Mouse (Mus musculus): ENCODE results near the gene Lefty1.
"Not testable (repeated sequence)": the region's sequence is repeated elsewhere in the genome, so short reads cannot be mapped to it uniquely, and the experiment has no call there.

Lefty1 gene

GRCm38 (mm10) chr1:180934467-180935419, at the start of gene Lefty1:
TSS of gene Lefty1 (plus strand) at chr1:180935022.
- in situ Hi-C loops (cut with MboI; ENCODE audit: low sequenced_read_pairs) = no loop called here

- in situ Hi-C loops (cut with MboI; ENCODE audit: low sequenced_read_pairs) = no loop called here
These were observed 46.2 kb upstream of the Lefty1 start for GRCm38 (mm10) chr1:180888556-180889042.

DNA sequence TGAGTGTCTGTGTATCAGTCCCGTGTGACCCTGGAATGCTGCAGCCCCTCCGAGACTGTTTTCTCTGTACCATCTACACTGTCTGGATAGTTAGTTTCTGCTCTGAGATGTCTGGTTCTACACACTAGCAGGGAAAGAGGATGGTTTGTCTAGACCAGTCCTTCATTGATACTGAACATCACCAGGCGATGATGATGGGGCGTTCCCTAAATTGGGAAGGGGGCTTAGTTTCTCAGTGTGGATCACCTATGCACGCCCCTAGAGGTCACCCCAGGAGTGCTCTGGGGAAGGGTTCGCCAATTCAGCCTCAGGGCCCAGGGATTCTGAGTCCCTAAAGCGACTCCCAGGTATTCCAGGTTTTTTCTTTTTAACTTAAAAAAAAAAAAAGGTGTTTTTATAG, 45.6 kb upstream of the Lefty1 start:
- in situ Hi-C loops (cut with MboI; ENCODE audit: low sequenced_read_pairs) = no loop called here

DNA sequence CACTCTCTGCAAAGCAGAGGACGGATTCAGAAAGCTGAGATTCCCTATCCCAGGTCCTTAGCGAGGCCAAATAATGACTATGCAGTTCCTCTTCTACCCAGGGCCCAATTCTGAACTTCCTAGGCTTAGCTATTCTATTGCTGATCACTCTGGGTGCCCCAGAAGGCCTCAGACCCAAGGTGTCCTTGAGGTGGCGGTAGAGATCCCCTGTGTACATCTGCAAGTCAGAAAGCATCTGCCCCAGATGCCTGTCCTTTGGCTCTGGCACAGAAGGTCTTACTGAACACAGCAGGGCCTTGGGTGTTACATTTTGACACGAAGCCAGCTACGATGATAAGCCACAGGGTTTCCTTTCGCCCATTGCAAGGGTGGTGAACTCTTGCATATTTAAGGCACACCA, 45.0 kb upstream of the Lefty1 start:
- in situ Hi-C loops (cut with MboI; ENCODE audit: low sequenced_read_pairs) = no loop called here

- in situ Hi-C loops (cut with MboI; ENCODE audit: low sequenced_read_pairs) = no loop called here
These were observed 42.0 kb upstream of the Lefty1 start, which contains the start of gene Lefty2 for GRCm38 (mm10) chr1:180892808-180893207. TSS of gene Lefty2 (plus strand) at chr1:180893108.

DNA sequence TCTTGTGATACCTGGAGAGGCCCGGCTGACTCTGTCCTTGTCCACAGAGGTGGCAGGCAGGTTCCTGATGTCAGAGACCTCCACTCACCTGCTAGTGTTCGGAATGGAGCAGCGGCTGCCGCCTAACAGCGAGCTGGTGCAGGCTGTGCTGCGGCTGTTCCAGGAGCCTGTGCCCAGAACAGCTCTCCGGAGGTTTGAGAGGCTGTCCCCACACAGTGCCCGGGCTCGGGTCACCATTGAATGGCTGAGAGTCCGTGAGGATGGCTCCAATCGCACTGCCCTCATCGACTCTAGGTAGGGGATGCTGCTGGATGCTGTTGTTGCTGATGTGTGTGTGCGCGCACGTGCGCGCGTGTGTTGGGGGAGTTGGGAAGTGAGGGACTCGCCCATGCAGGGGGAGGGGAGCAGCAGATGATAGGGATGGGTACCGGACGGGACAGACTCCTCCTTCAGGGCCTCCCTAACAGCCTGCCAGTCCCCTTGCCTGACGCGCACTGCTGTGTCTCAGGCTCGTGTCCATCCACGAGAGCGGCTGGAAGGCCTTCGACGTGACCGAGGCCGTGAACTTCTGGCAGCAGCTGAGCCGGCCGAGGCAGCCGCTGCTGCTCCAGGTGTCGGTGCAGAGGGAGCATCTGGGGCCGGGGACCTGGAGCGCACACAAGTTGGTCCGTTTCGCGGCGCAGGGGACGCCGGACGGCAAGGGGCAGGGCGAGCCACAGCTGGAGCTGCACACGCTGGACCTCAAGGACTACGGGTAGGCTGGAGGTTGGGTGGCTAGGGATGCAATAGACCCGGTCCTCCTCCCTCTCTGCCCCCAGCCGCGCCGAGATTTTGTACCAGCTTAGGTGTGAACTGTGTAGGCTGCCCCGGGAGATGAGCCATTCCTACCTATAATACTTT, 40.5 kb upstream of the Lefty1 start:
- in situ Hi-C loops (cut with MboI; ENCODE audit: low sequenced_read_pairs) = not testable (repeated sequence)

DNA sequence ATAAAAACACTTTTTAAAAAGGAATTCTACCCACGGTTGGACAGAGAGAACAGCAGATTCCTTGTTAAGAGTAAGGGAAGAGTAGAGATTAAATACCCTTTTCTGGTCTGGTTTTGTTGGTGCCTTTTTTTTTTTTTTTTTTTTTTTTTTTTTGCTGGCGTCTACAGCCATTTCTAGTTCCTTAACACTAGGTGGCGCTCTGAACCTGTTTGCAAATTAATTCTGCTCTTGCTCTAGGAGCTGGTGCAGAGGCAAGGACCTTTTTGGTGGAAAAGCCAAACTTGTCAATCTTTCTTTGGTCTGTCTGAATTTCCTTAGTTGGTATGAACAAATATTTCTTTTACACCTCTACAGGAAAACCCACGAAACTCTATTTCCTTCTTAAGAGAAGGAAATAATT, 33.7 kb upstream of the Lefty1 start:
- in situ Hi-C loops (cut with MboI; ENCODE audit: low sequenced_read_pairs) = loop anchor here (5.0 kb wide), 1 partner anchor 71 kb away; no protein-coding TSS in a partner anchor

- in situ Hi-C loops (cut with MboI; ENCODE audit: low sequenced_read_pairs) = loop anchor here (5.0 kb wide), 1 partner anchor 69 kb away; no protein-coding TSS in a partner anchor
These were observed 31.9 kb upstream of the Lefty1 start for GRCm38 (mm10) chr1:180902915-180903314.

DNA sequence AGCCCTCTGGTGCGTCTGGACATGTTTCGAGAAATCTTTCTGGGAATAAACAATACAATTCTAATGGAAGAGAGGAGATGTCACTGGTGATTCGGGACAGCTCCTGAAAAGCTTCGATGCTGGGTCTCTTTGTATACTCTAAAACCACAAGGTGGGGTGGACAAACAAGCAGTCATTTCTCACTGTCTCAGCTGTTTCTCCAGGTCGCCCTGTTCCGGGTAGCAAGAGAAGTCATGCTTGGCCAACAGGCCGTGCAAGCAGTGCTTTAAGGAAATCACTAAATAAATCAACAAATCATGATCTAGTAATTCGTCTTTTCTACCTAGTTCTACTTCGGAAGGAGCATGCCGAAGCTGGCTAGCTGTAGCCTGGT, 31.2 kb upstream of the Lefty1 start:
- in situ Hi-C loops (cut with MboI; ENCODE audit: low sequenced_read_pairs) = loop anchor here (5.0 kb wide), 1 partner anchor 69 kb away; no protein-coding TSS in a partner anchor

DNA sequence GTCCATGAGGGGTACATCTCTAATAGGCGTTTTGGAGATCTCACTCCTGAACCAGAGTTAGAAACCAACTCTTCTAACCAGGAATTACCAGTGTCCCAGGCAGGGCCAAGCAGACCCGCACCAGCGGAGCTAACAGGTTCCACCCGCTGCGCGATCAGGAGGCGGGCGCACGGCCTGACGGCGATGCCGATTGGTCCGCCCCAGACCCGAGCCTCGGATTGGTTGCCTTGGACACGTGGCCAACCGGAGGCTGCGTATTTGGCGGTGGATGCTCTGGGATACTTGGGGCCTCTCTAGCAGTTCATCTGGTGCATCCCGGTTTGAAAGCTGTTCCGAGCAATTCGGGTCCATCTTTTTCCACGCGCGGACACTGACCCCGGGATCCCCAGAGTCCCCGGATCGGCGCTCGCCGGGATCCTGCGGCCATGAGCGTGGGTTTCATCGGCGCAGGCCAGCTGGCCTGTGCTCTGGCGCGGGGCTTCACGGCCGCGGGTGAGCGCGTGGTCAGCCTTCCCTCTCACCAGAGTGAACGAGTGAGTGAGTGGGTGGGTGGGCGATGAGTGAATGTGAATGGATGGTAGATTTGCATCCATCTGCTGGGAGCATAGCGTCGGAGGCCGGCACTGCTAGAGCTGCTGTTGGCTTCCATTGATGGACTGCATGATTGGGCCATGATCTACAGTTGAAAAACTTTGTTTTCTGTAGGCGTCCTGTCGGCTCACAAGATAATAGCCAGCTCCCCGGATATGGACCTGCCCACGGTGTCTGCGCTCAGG, 30.6 kb upstream of the Lefty1 start, which contains the start of gene Pycr2:
TSS of gene Pycr2 (plus strand) at position 255 of the 776 bp plus-strand sequence.
- in situ Hi-C loops (cut with MboI; ENCODE audit: low sequenced_read_pairs) = loop anchor here (5.0 kb wide), 1 partner anchor 68 kb away; no protein-coding TSS in a partner anchor

GRCm38 (mm10) chr1:180904815-180905080, 30.1 kb upstream of the Lefty1 start:
- in situ Hi-C loops (cut with MboI; ENCODE audit: low sequenced_read_pairs) = loop anchor here (5.0 kb wide), 1 partner anchor 68 kb away; no protein-coding TSS in a partner anchor

GRCm38 (mm10) chr1:180905307-180905706, 29.5 kb upstream of the Lefty1 start:
- in situ Hi-C loops (cut with MboI; ENCODE audit: low sequenced_read_pairs) = no loop called here

DNA sequence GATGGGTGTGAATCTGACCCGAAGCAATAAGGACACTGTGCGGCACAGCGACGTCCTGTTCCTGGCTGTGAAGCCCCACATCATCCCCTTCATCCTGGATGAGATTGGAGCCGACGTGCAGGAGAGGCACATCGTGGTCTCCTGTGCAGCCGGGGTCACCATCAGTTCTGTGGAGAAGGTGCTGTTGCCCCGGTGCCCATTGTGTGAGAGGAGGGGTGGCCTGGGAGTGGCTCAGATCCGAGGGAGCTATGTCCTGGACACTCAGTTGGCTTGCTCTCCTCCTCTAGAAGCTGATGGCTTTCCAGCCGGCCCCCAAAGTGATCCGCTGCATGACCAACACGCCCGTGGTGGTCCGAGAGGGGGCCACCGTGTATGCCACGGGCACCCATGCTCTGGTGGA, 28.9 kb upstream of the Lefty1 start:
- in situ Hi-C loops (cut with MboI; ENCODE audit: low sequenced_read_pairs) = no loop called here

DNA sequence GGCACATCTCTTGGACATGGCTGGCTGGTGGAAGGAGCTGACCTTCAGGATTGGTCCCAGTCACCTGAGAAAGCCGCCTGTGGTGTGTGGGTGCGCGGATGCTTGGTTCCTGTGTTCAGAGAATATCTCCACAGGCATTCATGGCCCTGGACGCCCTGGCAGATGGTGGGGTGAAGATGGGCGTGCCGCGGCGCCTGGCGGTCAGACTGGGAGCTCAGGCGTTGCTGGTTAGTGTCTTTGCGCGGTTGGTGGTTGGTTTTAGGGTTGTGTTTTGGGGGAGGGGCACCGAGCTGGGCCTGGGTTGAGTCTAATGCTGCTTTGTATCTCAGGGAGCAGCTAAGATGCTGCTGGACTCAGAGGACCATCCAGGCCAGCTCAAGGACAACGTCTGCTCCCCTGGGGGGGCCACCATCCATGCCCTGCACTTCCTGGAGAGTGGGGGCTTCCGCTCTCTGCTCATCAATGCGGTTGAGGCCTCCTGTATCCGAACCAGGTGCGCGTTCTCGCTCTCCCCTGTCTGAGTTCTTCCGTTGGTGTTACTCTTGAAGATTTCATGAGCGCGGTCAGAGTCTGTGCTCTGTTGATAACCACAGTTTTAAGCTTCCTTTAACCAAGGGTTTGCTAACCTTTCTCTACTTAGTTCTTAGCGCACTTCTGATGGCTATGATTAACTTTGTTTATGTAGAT, 28.2 kb upstream of the Lefty1 start:
- in situ Hi-C loops (cut with MboI; ENCODE audit: low sequenced_read_pairs) = no loop called here

GRCm38 (mm10) chr1:180911138-180911537, 23.7 kb upstream of the Lefty1 start:
- in situ Hi-C loops (cut with MboI; ENCODE audit: low sequenced_read_pairs) = no loop called here

- in situ Hi-C loops (cut with MboI; ENCODE audit: low sequenced_read_pairs) = no loop called here
These were observed 23.1 kb upstream of the Lefty1 start for GRCm38 (mm10) chr1:180911653-180912287.

DNA sequence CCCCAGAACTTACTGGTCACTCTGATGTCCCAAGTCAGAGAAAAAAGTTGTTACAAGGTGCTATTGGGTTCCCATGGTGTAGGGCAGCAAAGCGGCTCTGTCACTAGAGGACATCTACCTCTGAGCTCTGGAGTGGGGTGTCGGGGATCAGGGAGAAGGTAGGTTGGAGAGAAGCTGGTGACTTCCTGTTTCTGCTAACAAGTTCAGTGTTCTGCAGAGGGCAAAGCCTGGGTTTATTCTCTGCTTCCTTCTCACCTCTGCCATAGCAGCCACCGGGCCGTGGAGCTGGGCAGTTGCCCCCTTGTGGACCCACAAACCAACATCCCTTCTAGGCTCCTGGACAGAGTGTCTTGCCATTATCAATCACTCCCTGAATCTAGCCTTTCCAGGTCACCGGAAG, 22.0 kb upstream of the Lefty1 start:
- in situ Hi-C loops (cut with MboI; ENCODE audit: low sequenced_read_pairs) = no loop called here

- in situ Hi-C loops (cut with MboI; ENCODE audit: low sequenced_read_pairs) = no loop called here
These were observed 21.0 kb upstream of the Lefty1 start for GRCm38 (mm10) chr1:180913797-180914196.

DNA sequence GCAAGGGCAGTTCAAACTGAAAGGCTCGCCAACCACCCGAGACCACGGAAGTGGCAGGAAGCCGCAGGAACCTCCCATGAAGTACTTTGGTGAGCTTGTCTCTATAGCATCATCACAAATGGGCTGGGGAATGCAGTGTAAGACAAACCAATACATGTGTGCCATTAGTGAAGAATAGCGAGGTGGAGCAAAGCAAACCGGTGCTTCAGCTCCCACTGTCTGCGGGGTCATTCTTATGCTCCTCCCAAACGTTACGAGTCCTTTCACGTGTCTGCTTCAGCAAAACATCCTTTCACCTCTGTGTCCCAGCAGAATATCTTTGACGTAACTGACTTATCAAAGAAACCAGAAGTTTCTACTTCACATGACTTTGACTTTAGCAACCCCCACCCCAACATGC, 18.4 kb upstream of the Lefty1 start:
- in situ Hi-C loops (cut with MboI; ENCODE audit: low sequenced_read_pairs) = no loop called here

Measured in CH12F3 (cell line).